Mouse (Mus musculus) forebrain, postnatal 0 days (tissue): Measurements from ENCODE around the gene Flna. TPM values are rescaled to one million over a fixed set of nuclear protein-coding genes. Genes with fewer than 3 reads are reported as not detected.

Experiments
- ATAC-seq: fragments of 200-750 bp; cut with Nextera tagmentation; 2 replicates; pipeline ENCODE4 v1.8.0; 2017; ENCODE audit warnings: mild to moderate bottlenecking, moderate library complexity
- DNase-seq: peaks from one replicate; pipeline ENCODE4 v3.0.0-alpha.2; 2015
- H3K27ac ChIP-seq: fragments of 300-500 bp; sonication (generic); 2 replicates; pipeline ENCODE4 v1.5.1; 2014; ENCODE audit warnings: low read depth, mild to moderate bottlenecking, antibody characterized with exemption, low read length, moderate library complexity, mixed read lengths
- H3K27me3 ChIP-seq: fragments of 300-500 bp; sonication (generic); 2 replicates; pipeline ENCODE4 v1.6.1; 2014; ENCODE audit warnings: mild to moderate bottlenecking, low read length, mixed read lengths; ENCODE audit not compliant: insufficient read depth
- H3K36me3 ChIP-seq: fragments of 300-500 bp; sonication (generic); 2 replicates; pipeline ENCODE4 v1.6.1; 2014; ENCODE audit warnings: mild to moderate bottlenecking, moderate library complexity; ENCODE audit not compliant: insufficient read depth
- H3K4me1 ChIP-seq: fragments of 300-500 bp; sonication (generic); 2 replicates; pipeline ENCODE4 v1.6.1; 2014; ENCODE audit warnings: antibody characterized with exemption; ENCODE audit not compliant: insufficient read depth
- H3K4me2 ChIP-seq: fragments of 300-500 bp; sonication (generic); 2 replicates; pipeline ENCODE4 v1.6.1; 2014; ENCODE audit warnings: low read depth, mild to moderate bottlenecking, moderate library complexity
- H3K4me3 ChIP-seq: fragments of 300-500 bp; sonication (generic); 2 replicates; pipeline ENCODE4 v1.5.1; 2014; ENCODE audit warnings: low read depth, low read length, mixed read lengths
- H3K9ac ChIP-seq: fragments of 300-500 bp; sonication (generic); 2 replicates; pipeline ENCODE4 v1.6.1; 2014; ENCODE audit warnings: mild to moderate bottlenecking
- H3K9me3 ChIP-seq: fragments of 300-500 bp; sonication (generic); 2 replicates; pipeline ENCODE4 v1.6.1; 2016; ENCODE audit warnings: low read length
- CTCF ChIP-seq: sonication (generic); IDR thresholded peaks from 2 replicates; pipeline ENCODE4 v1.5.1; 2016; ENCODE audit warnings: antibody characterized with exemption, control low read depth, low read depth
- WGBS: fragments of 180-500 bp; shearing (Covaris S2); extraction: QIAGEN DNeasy Blood & Tissue Kit; methylation state at CpG from one replicate; pipeline ENCODE4 v1.1.7; 2014; 5-methylcytosine and 5-hydroxymethylcytosine counted together
- polyA plus RNA-seq: library from polyadenylated mRNA; unstranded; fragments of >200 nt; fragmentation: Nextera tagmentation; extraction: Ambion mirVana; gene quantifications from 2 replicates; pipeline ENCODE4 v1.2.1, GENCODE M21; 2015
- total RNA-seq: library from RNA; depleted of rRNA; stranded (reverse); fragments of >200 nt; gene quantifications from 2 replicates; pipeline ENCODE4 v1.2.3, GENCODE M21; 2014; rRNA removed

The Flna gene
- 327 and 336 TPM in 2 replicates for total RNA-seq
- polyA plus RNA-seq: 35.5 and 45.1 TPM in 2 replicates

DNA sequence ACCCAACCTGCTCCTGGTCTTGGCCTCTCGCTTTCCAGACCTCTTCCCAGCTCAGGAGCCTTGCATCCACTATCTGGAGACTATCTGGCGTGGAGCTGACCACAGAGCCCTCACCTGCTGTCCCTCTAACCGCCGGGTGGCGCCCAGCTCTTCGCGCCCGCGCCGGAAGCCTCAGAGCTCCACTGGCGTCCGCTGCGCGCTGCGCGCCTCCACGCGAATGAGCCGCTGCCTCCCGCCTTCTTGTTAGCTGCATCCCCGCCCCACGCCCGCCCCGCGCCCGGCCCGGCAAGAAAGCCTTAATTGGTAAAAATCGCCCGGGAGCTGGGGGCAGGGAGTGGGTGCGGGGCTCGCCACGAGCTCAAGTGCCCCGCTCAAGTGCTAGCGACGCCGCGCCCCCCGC, at the start of gene Flna:
Flna (minus strand) TSS at position 206 of the 400 bp plus-strand sequence.
- Histone ChIP-seq H3K9me3 (no peaks in the 10 kb centered on the region), H3K9ac (peak within 1 kb of the TSS; percentile 56), H3K27me3 (no peaks in the 10 kb centered on the region), H3K4me2 (peak within 1 kb of the TSS; percentile 54), H3K36me3 (no peaks in the 10 kb centered on the region), H3K4me1 (no peaks in the 10 kb centered on the region), H3K27ac (peak within 1 kb of the TSS; percentile 54), H3K4me3 (peak within 1 kb of the TSS; percentile 38)
- peak; percentile 41 for TF ChIP-seq CTCF
- peak; percentile 54 for DNase-seq
- no peak for ATAC-seq
- WGBS: 26% methylated on average over 37 of the region's 38 CpGs

DNA sequence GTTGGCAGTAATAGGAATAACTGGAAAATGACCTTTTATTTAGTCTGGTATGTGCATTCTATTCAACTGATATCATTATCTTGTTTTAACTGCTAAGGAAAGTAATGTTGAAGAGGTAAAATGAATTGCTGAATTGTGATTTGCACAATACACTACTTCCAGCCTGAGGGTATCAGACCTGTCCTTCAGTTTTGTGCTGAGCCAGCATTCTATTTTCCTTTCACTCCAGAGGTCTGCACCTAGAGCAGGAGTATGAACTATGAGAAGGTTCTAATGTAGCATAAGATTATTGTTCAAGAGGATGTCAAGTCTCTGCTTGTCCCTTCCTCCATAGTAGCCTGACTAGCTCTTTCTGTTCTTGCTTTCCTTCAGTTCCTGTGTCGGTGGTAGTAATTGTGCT, 48.7 kb upstream of the Flna start:
- Histone ChIP-seq H3K36me3 (peaks cover 14% of the 10 kb centered on the region), H3K9ac (no peak overlapping the region), H3K4me1 (no peaks in the 10 kb centered on the region), H3K27me3 (no peaks in the 10 kb centered on the region), H3K4me2 (no peak overlapping the region), H3K9me3 (no peaks in the 10 kb centered on the region), H3K27ac (no peak overlapping the region), H3K4me3 (no peak overlapping the region)
- no peak for DNase-seq
- TF ChIP-seq CTCF: no peak
- ATAC-seq: no peak
- WGBS: 96% methylated on average over 1 of the region's 1 CpGs

DNA sequence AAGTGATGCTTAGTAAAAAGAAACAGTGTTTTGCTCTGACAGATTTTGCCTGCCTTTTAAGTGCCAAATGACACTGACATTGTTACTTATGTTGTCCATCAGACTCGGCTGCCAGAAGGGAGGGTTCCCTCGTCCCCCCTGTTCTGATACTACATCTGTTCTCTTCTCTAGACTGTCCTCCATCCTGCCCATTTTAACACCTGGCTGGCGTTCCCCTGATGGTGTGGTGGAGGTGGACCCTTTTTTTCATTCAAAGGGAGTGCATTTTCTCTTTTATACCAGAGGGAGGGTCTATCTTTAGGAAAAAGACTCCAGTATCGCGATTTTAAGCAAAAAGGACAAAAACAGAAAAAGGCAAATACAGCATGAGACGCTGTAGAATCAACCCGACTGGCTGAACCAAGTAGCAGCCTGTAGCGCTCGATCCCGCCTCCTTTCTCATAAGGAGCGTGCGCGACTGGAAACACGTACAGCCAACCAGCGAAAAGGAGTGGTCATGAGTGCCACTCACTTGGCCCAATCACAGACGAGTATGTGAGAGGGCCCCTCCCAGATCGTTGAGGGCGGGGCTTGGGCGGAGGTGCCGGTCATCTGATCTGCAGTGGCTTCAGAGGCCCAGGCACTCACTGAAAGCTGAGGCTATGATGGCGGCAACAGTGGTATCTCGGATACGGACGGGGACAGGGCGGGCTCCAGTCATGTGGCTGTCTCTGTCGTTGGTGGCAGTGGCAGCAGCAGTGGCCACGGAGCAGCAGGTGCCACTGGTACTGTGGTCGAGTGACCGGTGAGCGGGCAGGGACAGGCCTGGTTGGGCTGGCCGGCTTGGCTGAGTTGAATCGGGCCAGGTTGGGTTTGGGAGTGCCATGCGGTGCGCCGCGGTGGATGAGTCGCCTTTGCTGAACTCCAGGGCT, 47.2 kb upstream of the Flna start, which contains the start of gene Atp6ap1:
Atp6ap1 (plus strand) TSS at position 560 of the 911 bp plus-strand sequence.
- DNase-seq (peak; percentile 94), ATAC-seq (peak; percentile 99)
- H3K27me3 ChIP-seq: no peaks in the 10 kb centered on the region
- peak within 1 kb of the TSS; percentile 69 for H3K9ac ChIP-seq
- H3K9me3 ChIP-seq: no peaks in the 10 kb centered on the region
- H3K4me2 ChIP-seq: peak within 1 kb of the TSS; percentile 56
- WGBS: 30% methylated on average over 37 of the region's 37 CpGs
- H3K4me1 ChIP-seq: no peaks in the 10 kb centered on the region
- no peak for TF ChIP-seq CTCF
- peak within 1 kb of the TSS; percentile 53 for H3K4me3 ChIP-seq
- peaks cover 9% of the 10 kb centered on the region for H3K36me3 ChIP-seq
- peak within 1 kb of the TSS; percentile 90 for H3K27ac ChIP-seq

DNA sequence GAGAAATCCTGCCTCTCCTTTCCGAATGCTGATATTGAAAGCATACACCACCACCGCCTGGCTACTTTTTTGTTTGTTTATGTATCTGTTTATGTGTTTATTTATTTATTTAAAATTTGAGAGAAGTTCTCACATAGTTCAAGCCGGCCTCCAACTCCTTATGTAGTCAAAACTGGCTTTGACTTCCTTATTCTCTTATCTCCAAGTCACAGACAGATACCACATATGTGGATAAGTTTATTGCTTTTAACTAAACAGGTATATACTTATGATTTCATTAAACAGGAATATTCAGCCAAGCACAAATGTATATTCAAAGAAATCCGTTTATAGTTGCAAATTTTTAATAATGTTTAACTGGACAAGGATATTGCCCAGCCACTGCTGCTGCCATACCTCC, 43.8 kb upstream of the Flna start:
- H3K36me3 ChIP-seq: no peaks in the 10 kb centered on the region
- H3K4me1 ChIP-seq: no peaks in the 10 kb centered on the region
- H3K27me3 ChIP-seq: no peaks in the 10 kb centered on the region
- H3K9me3 ChIP-seq: no peaks in the 10 kb centered on the region
- DNase-seq: no peak
- H3K9ac ChIP-seq: no peak overlapping the region
- WGBS: 74% methylated on average over 4 of the region's 4 CpGs
- TF ChIP-seq CTCF: no peak
- no peak overlapping the region for H3K4me2 ChIP-seq
- ATAC-seq: no peak
- H3K27ac ChIP-seq: no peak overlapping the region
- H3K4me3 ChIP-seq: no peak overlapping the region

DNA sequence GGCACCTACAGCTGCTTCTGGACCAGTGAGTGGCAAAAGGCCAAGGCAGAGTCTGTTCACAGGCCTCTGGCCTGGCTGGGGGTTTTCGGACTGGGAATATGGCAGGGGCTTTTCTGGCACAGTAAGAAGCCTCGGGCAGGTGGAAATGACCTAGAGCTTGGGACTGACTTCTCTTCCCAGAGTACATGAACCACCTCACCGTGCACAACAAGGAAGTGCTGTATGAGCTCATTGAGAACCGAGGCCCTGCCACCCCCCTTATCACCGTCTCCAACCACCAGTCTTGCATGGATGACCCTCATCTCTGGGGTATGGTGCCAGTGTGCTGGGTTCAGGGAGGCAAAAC, 33.4 kb upstream of the Flna start:
- WGBS: 37% methylated on average over 5 of the region's 5 CpGs

DNA sequence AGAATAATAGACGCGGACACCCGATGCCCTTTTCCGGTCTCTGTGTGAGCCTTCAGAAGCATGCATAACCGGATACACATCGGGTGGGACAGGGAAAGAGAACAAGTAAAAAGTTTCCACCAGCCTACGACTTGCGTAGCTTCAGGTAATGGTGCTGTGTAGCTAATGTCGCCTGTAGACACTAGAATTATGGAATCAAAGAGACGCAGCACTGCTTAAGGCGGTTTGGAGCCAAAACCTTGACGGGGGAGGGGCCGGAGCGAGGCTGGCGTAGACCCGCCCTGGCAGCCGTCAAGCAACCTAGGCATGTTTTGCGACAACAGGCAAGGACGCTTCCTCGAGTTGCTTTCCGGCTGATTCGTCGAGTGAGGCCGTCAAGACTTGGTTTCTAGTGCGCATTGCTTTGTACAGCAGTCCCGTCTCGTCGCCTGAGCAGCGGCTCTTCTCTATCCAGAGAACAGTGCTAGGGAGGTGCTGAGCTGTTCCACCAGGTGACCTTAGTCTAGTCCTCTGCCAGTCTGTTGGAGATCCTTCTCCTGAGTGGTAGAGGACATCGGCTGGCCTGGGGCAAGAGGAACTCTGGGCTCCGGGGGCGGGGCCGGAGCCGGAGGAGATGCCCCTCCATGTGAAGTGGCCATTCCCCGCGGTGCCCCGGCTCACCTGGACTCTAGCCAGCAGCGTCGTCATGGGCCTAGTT, 32.9 kb upstream of the Flna start:
- Histone ChIP-seq H3K4me2 (peak overlapping the region; percentile 62), H3K27me3 (no peaks in the 10 kb centered on the region), H3K4me3 (peak overlapping the region; percentile 52), H3K9ac (peak overlapping the region; percentile 75), H3K4me1 (no peaks in the 10 kb centered on the region), H3K27ac (peak overlapping the region; percentile 89), H3K36me3 (no peaks in the 10 kb centered on the region), H3K9me3 (no peaks in the 10 kb centered on the region)
- ATAC-seq: peak; percentile 90
- WGBS: 33% methylated on average over 39 of the region's 39 CpGs
- DNase-seq: peak; percentile 91
- TF ChIP-seq CTCF: no peak

More for the DNA sequence above, 33.4 kb upstream of the Flna start:
- H3K4me1 ChIP-seq: no peaks in the 10 kb centered on the region
- no peaks in the 10 kb centered on the region for H3K9me3 ChIP-seq
- ATAC-seq (peak; percentile 25), DNase-seq (no peak)
- peak overlapping the region; percentile 62 for H3K4me2 ChIP-seq
- H3K36me3 ChIP-seq: no peaks in the 10 kb centered on the region
- H3K4me3 ChIP-seq: peak overlapping the region; percentile 52
- TF ChIP-seq CTCF: no peak
- no peaks in the 10 kb centered on the region for H3K27me3 ChIP-seq
- peak overlapping the region; percentile 89 for H3K27ac ChIP-seq
- peak overlapping the region; percentile 75 for H3K9ac ChIP-seq
